Mouse (Mus musculus) CH12.LX (cell line): ENCODE measurements around the gene Hspb9. TPM values are rescaled to one million over a fixed set of nuclear protein-coding genes. Genes with fewer than 3 reads are reported as not detected.

ENCODE experiments used
- DNase-seq: peaks from one replicate; pipeline ENCODE4 v3.0.0-alpha.2; 2013; ENCODE audit errors: extremely low read depth
- H3K27ac ChIP-seq: 2 replicates; pipeline ENCODE4 v1.5.1; 2012; ENCODE audit warnings: low read depth, mild to moderate bottlenecking, control low read depth, moderate library complexity; ENCODE audit not compliant: insufficient read depth
- H3K27me3 ChIP-seq: replicated peaks from 2 replicates; pipeline ENCODE3; 2012; ENCODE audit warnings: inconsistent platforms
- H3K36me3 ChIP-seq, 2 experiments: replicated peaks in 1 of 2; 2 replicates each; pipeline versions ENCODE3 to v1.6.1; 2012; ENCODE audit warnings: inconsistent platforms in 1 of 2, low read length in 1 of 2, mild to moderate bottlenecking in 1 of 2, mixed read lengths in 1 of 2, moderate library complexity in 1 of 2; ENCODE audit not compliant: control insufficient read depth in 1 of 2, insufficient read depth in 1 of 2
- H3K4me1 ChIP-seq, 2 experiments: 2 replicates each; pipeline ENCODE4 v1.6.1; 2012; ENCODE audit warnings: inconsistent platforms in 1 of 2, moderate library complexity in 1 of 2; ENCODE audit not compliant: insufficient read depth in 2 of 2, control insufficient read depth in 1 of 2
- H3K4me2 ChIP-seq: 2 replicates; pipeline ENCODE4 v1.6.1; 2012; ENCODE audit warnings: low read depth, mild to moderate bottlenecking, control low read depth; ENCODE audit not compliant: poor library complexity, insufficient read depth, severe bottlenecking
- H3K4me3 ChIP-seq, 3 experiments: fragments of 150-350 bp in 1 of 3; sonication (generic) in 1 of 3; replicated peaks in 1 of 3; 2 replicates each; pipeline versions ENCODE3 to v1.5.1; 2011 to 2012; ENCODE audit warnings: low read depth in 2 of 3, low read length in 2 of 3, mild to moderate bottlenecking in 2 of 3, moderate library complexity in 2 of 3, control low read depth in 1 of 3, improper control_type of control experiment in 1 of 3, inconsistent platforms in 1 of 3, mixed read lengths in 1 of 3; ENCODE audit not compliant: poor library complexity in 1 of 3
- H3K79me2 ChIP-seq: replicated peaks from 2 replicates; pipeline ENCODE4 v1.6.1; 2012; ENCODE audit warnings: mild to moderate bottlenecking, moderate library complexity; ENCODE audit not compliant: control insufficient read depth, poor library complexity, insufficient read depth, severe bottlenecking; ENCODE audit errors: extremely low read depth
- H3K9ac ChIP-seq: 2 replicates; pipeline ENCODE4 v1.6.1; 2012; ENCODE audit warnings: low read depth, mild to moderate bottlenecking, control low read depth, moderate library complexity; ENCODE audit not compliant: insufficient read depth
- H3K9me3 ChIP-seq: replicated peaks from 2 replicates; pipeline ENCODE3; 2012; ENCODE audit warnings: low read length, inconsistent platforms, mixed read lengths
- CTCF ChIP-seq, 2 experiments: IDR thresholded peaks in 1 of 2; conservative IDR thresholded peaks in 1 of 2; 2 replicates each; pipeline ENCODE4 v1.5.1; 2011 to 2012; ENCODE audit warnings: low read depth in 2 of 2, low read length in 2 of 2, improper control_type of control experiment in 1 of 2, inconsistent platforms in 1 of 2, mild to moderate bottlenecking in 1 of 2, moderate library complexity in 1 of 2
- ETS1 ChIP-seq: conservative IDR thresholded peaks from 2 replicates; pipeline ENCODE4 v1.6.1; 2012; ENCODE audit warnings: low read depth, mild to moderate bottlenecking, inconsistent platforms, low read length, improper control_type of control experiment, moderate library complexity
- GABPA ChIP-seq: IDR thresholded peaks from 2 replicates; pipeline ENCODE4 v1.6.1; 2012; ENCODE audit warnings: low read depth, low read length, improper control_type of control experiment, inconsistent platforms; ENCODE audit not compliant: insufficient replicate concordance
- JUN ChIP-seq: IDR thresholded peaks from 2 replicates; pipeline ENCODE4 v1.6.1; 2011; ENCODE audit warnings: low read depth, mild to moderate bottlenecking, low read length, improper control_type of control experiment, moderate library complexity; ENCODE audit not compliant: insufficient read depth
- KAT2A ChIP-seq: IDR thresholded peaks from 2 replicates; pipeline ENCODE4 v1.6.1; 2012; ENCODE audit warnings: low read length, improper control_type of control experiment, inconsistent platforms; ENCODE audit not compliant: insufficient replicate concordance
- MAFK ChIP-seq: IDR thresholded peaks from 2 replicates; pipeline ENCODE4 v1.6.1; 2011; ENCODE audit warnings: low read length, improper control_type of control experiment; ENCODE audit not compliant: insufficient replicate concordance
- MAZ ChIP-seq: IDR thresholded peaks from 2 replicates; pipeline ENCODE4 v1.6.1; 2012; ENCODE audit warnings: low read depth, mild to moderate bottlenecking, inconsistent platforms, low read length, improper control_type of control experiment, moderate library complexity
- MEF2A ChIP-seq: IDR thresholded peaks from 2 replicates; pipeline ENCODE4 v1.6.1; 2014; ENCODE audit warnings: low read depth, mild to moderate bottlenecking, inconsistent platforms, low read length, improper control_type of control experiment, borderline replicate concordance
- MXI1 ChIP-seq: IDR thresholded peaks from 2 replicates; pipeline ENCODE4 v1.6.1; 2011; ENCODE audit warnings: mild to moderate bottlenecking, low read depth, low read length, improper control_type of control experiment
- MYC ChIP-seq: IDR thresholded peaks from 2 replicates; pipeline ENCODE4 v1.6.1; 2011; ENCODE audit warnings: low read depth, mild to moderate bottlenecking, improper control_type of control experiment, low read length
- NELFE ChIP-seq: IDR thresholded peaks from 2 replicates; pipeline ENCODE4 v1.6.1; 2011; ENCODE audit warnings: low read depth, low read length, improper control_type of control experiment
- NRF1 ChIP-seq: IDR thresholded peaks from 2 replicates; pipeline ENCODE4 v1.6.1; 2014; ENCODE audit warnings: low read depth, mild to moderate bottlenecking, inconsistent platforms, low read length, improper control_type of control experiment, moderate library complexity
- POLR2A ChIP-seq: IDR thresholded peaks from 2 replicates; pipeline ENCODE4 v1.6.1; 2011; ENCODE audit warnings: low read depth, mild to moderate bottlenecking, improper control_type of control experiment, low read length
- POLR2AphosphoS2 ChIP-seq: IDR thresholded peaks from 2 replicates; pipeline ENCODE4 v1.6.1; 2011; ENCODE audit warnings: low read depth, low read length, improper control_type of control experiment
- RAD21 ChIP-seq: IDR thresholded peaks from 2 replicates; pipeline ENCODE4 v1.6.1; 2011; ENCODE audit warnings: low read depth, mild to moderate bottlenecking, low read length, improper control_type of control experiment, moderate library complexity
- SIN3A ChIP-seq: IDR thresholded peaks from 2 replicates; pipeline ENCODE4 v1.6.1; 2012; ENCODE audit warnings: low read length, improper control_type of control experiment, inconsistent platforms
- SMC3 ChIP-seq: IDR thresholded peaks from 2 replicates; pipeline ENCODE4 v1.6.1; 2011; ENCODE audit warnings: low read depth, low read length, improper control_type of control experiment
- TCF12 ChIP-seq: IDR thresholded peaks from 2 replicates; pipeline ENCODE4 v1.6.1; 2014; ENCODE audit warnings: low read depth, mild to moderate bottlenecking, inconsistent platforms, low read length, improper control_type of control experiment
- USF1 ChIP-seq: IDR thresholded peaks from 2 replicates; pipeline ENCODE4 v1.6.1; 2014; ENCODE audit warnings: low read depth, mild to moderate bottlenecking, inconsistent platforms, low read length, improper control_type of control experiment
- ZC3H11A ChIP-seq: IDR thresholded peaks from 2 replicates; pipeline ENCODE4 v1.6.1; 2012; ENCODE audit warnings: low read depth, mild to moderate bottlenecking, inconsistent platforms, low read length, improper control_type of control experiment
- ZKSCAN1 ChIP-seq: IDR thresholded peaks from 2 replicates; pipeline ENCODE4 v1.6.1; 2012; ENCODE audit warnings: low read depth, inconsistent platforms, low read length, improper control_type of control experiment, borderline replicate concordance
- ZNF384 ChIP-seq: IDR thresholded peaks from 2 replicates; pipeline ENCODE4 v1.6.1; 2012; ENCODE audit warnings: low read depth, low read length, improper control_type of control experiment, inconsistent platforms
- dilution Hi-C: fragments of 300-500 bp; cut with MboI; formaldehyde crosslinking; loops from 2 replicates; pipeline ENCODE4 v1.14.3; 2020; ENCODE audit warnings: low sequenced_read_pairs; ENCODE audit not compliant: extremely low pct_unique_long_range_greater_than_20kb, extremely low pct_ligation_motif_present
- in situ Hi-C: fragments of 300-500 bp; cut with MboI; formaldehyde crosslinking; loops from 3 replicates; pipeline ENCODE4 v1.14.3; 2019; ENCODE audit warnings: low sequenced_read_pairs, low pct_ligation_motif_present, low pct_unique_long_range_greater_than_20kb, mixed read lengths
- polyA plus RNA-seq: library from polyadenylated mRNA; unstranded; fragments of >175 nt; gene quantifications from 2 replicates; pipeline ENCODE4 v1.2.1, GENCODE M21; 2012; ENCODE audit warnings: low read depth; ENCODE audit not compliant: insufficient read length
- total RNA-seq, 2 experiments: library from RNA; depleted of rRNA; stranded (reverse); fragments of 300-350 nt in 1 of 2; fragments of >200 nt in 1 of 2; gene quantifications; 2 replicates each; pipeline ENCODE4 v1.2.3; 2012 to 2014

The Hspb9 gene
- total and polyA plus RNA-seq, 3 experiments = 0.54 TPM; not detected in 2

- TF ChIP-seq MEF2A (0 out of 2 replicates have a peak, but pooled peaks have one; percentile 27), ZNF384 (peak; percentile 90), NELFE (peak; percentile 96), USF1 (no peak; the same call in 1 of the 2 replicates), POLR2AphosphoS2 (no peak; the same call in 1 of the 2 replicates), SIN3A (peak; percentile 30; the same call in 1 of the 2 replicates)
Measured at GRCm38 (mm10) chr11:100711783-100712615, 1.7 kb upstream of the Hspb9 start, which contains the start of gene Kat2a (continued).

GRCm38 (mm10) chr11:100713174-100713573, 476 bp upstream of the Hspb9 start:
- peaks cover 61 to 82% of the 10 kb centered on the region in 2 experiments for H3K36me3 ChIP-seq
- dilution Hi-C loops (no loop called here), in situ Hi-C loops (no loop called here)
- peaks cover 9 to 28% of the 10 kb centered on the region in 2 experiments for H3K4me1 ChIP-seq
- no peak overlapping the region for H3K27ac ChIP-seq
- DNase-seq = no peak
- H3K79me2 ChIP-seq = peaks cover 4% of the 10 kb centered on the region; the same call in 1 of the 2 replicates
- H3K27me3 ChIP-seq = no peaks in the 10 kb centered on the region
- H3K4me2 ChIP-seq = no peak overlapping the region
- H3K4me3 ChIP-seq = no peak overlapping the region
- 0 out of 2 replicates have a peak, but pooled peaks have one; percentile 1 for TF ChIP-seq POLR2AphosphoS2
- no peak for TF ChIP-seq MXI1
- TF ChIP-seq ZKSCAN1 = no peak
- no peak overlapping the region for H3K9ac ChIP-seq
- no peaks in the 10 kb centered on the region for H3K9me3 ChIP-seq

GRCm38 (mm10) chr11:100714534-100714915, 875 bp downstream of the Hspb9 start:
- in situ Hi-C loops = no loop called here

More at GRCm38 (mm10) chr11:100714534-100714915, 875 bp downstream of the Hspb9 start:
- H3K4me1 ChIP-seq = peaks cover 9 to 20% of the 10 kb centered on the region in 2 experiments
- no peaks in the 10 kb centered on the region for H3K27me3 ChIP-seq
- peak; percentile 85 for TF ChIP-seq RAD21
- TF ChIP-seq JUN = no peak
- TF ChIP-seq SIN3A = peak; percentile 62; the same call in 1 of the 2 replicates
- no peak for TF ChIP-seq MAZ
- peak; percentile 25; the same call in 1 of the 2 replicates for TF ChIP-seq ETS1
- TF ChIP-seq GABPA = no peak
- no peak for TF ChIP-seq MYC
- peak; percentile 77 to 92 for TF ChIP-seq CTCF (conservative IDR thresholded peaks at IDR 0.05 in 1 of 2, IDR thresholded peaks at IDR 0.05 in 1 of 2; ENCODE audit: low read depth in 2 of 2, low read length in 2 of 2)
- TF ChIP-seq TCF12 = 0 out of 2 replicates have a peak, but pooled peaks have one; percentile 25
- TF ChIP-seq MAFK = no peak
- TF ChIP-seq POLR2A = no peak
- no peak for TF ChIP-seq MXI1
- TF ChIP-seq NRF1 = 0 out of 2 replicates have a peak, but pooled peaks have one; percentile 40
- no peak for TF ChIP-seq KAT2A
- TF ChIP-seq SMC3 = peak; percentile 84
- no peak; the same call in none of the 2 replicates for TF ChIP-seq ZC3H11A
- TF ChIP-seq ZKSCAN1 = no peak
- TF ChIP-seq, all 38 proteins: peak for 7
- H3K4me2 ChIP-seq = no peak overlapping the region
- H3K4me3 ChIP-seq = no peak overlapping the region
- H3K36me3 ChIP-seq = peaks cover 60 to 82% of the 10 kb centered on the region in 2 experiments
- H3K9me3 ChIP-seq = no peaks in the 10 kb centered on the region
- H3K79me2 ChIP-seq = peaks cover 4% of the 10 kb centered on the region; the same call in 1 of the 2 replicates
- DNase-seq = peak; percentile 77
- no peak overlapping the region for H3K9ac ChIP-seq
- dilution Hi-C loops = no loop called here
- no peak overlapping the region for H3K27ac ChIP-seq
